Mouse (Mus musculus) cerebellum, adult 11-12 months (tissue): ENCODE measurements around the gene Ptcd1.
"Not testable (repeated sequence)": the region's sequence is repeated elsewhere in the genome, so short reads cannot be mapped to it uniquely, and the experiment has no call there.

Experiments
- DNase-seq: peaks from one replicate; pipeline ENCODE4 v3.0.0; 2022

Gene Ptcd1

GRCm38 (mm10) chr5:145161361-145161760 lies 5.5 kb downstream of the Ptcd1 start:
- DNase-seq: no peak

GRCm38 (mm10) chr5:145152690-145153089 lies 14.2 kb downstream of the Ptcd1 start:
- DNase-seq: no peak

- DNase-seq: no peak
Measured at GRCm38 (mm10) chr5:145149294-145149693, 17.6 kb downstream of the Ptcd1 start.

- no peak for DNase-seq
Measured at GRCm38 (mm10) chr5:145147748-145148147, 19.2 kb downstream of the Ptcd1 start.

- DNase-seq: peak; percentile 34
Measured at GRCm38 (mm10) chr5:145140611-145141010, 26.3 kb downstream of the Ptcd1 start.

- DNase-seq: peak; percentile 93
Measured at GRCm38 (mm10) chr5:145139571-145140519, 27.1 kb downstream of the Ptcd1 start, which contains the start of the genes Pdap1 and Bud31. Gene Pdap1, minus strand, starts transcription at chr5:145140238. Gene Bud31, plus strand, starts transcription at chr5:145140362.

GRCm38 (mm10) chr5:145138836-145139235 lies 28.1 kb downstream of the Ptcd1 start:
- peak; percentile 31 for DNase-seq

- not testable (repeated sequence) for DNase-seq
Measured at GRCm38 (mm10) chr5:145133275-145133674, 33.6 kb downstream of the Ptcd1 start.

- DNase-seq: no peak
Measured at GRCm38 (mm10) chr5:145130995-145131394, 35.9 kb downstream of the Ptcd1 start.

- no peak for DNase-seq
Measured at GRCm38 (mm10) chr5:145130191-145130590, 36.7 kb downstream of the Ptcd1 start.

- DNase-seq: not testable (repeated sequence)
Measured at GRCm38 (mm10) chr5:145129773-145130172, 37.1 kb downstream of the Ptcd1 start.

- DNase-seq: no peak
Measured at GRCm38 (mm10) chr5:145129124-145129523, 37.8 kb downstream of the Ptcd1 start.

GRCm38 (mm10) chr5:145126580-145126979 lies 40.3 kb downstream of the Ptcd1 start:
- DNase-seq: no peak

- DNase-seq: no peak
Measured at GRCm38 (mm10) chr5:145123396-145123795, 43.5 kb downstream of the Ptcd1 start.

GRCm38 (mm10) chr5:145120921-145121320 lies 46.0 kb downstream of the Ptcd1 start:
- DNase-seq: no peak

GRCm38 (mm10) chr5:145119385-145119784 lies 47.5 kb downstream of the Ptcd1 start:
- no peak for DNase-seq

GRCm38 (mm10) chr5:145118461-145118860 lies 48.4 kb downstream of the Ptcd1 start:
- no peak for DNase-seq

GRCm38 (mm10) chr5:145118005-145118404 lies 48.9 kb downstream of the Ptcd1 start:
- DNase-seq: no peak

GRCm38 (mm10) chr5:145116916-145117315 lies 50.0 kb downstream of the Ptcd1 start:
- no peak for DNase-seq

- no peak for DNase-seq
Measured at GRCm38 (mm10) chr5:145116316-145116715, 50.6 kb downstream of the Ptcd1 start.

- no peak for DNase-seq
Measured at GRCm38 (mm10) chr5:145115736-145116135, 51.2 kb downstream of the Ptcd1 start.

- DNase-seq: no peak
Measured at GRCm38 (mm10) chr5:145114606-145115473, 52.1 kb downstream of the Ptcd1 start.

- no peak for DNase-seq
Measured at GRCm38 (mm10) chr5:145114071-145114605, 52.8 kb downstream of the Ptcd1 start, which contains the start of gene Arpc1b. Gene Arpc1b, plus strand, starts transcription at chr5:145114215.
